Mouse (Mus musculus) lung, postnatal 36 days (tissue): ENCODE data around the gene Ercc5.

Experiments
- DNase-seq: peaks from one replicate; pipeline ENCODE4 v3.0.0; 2022; ENCODE audit warnings: mixed read lengths

Ercc5 gene

DNA sequence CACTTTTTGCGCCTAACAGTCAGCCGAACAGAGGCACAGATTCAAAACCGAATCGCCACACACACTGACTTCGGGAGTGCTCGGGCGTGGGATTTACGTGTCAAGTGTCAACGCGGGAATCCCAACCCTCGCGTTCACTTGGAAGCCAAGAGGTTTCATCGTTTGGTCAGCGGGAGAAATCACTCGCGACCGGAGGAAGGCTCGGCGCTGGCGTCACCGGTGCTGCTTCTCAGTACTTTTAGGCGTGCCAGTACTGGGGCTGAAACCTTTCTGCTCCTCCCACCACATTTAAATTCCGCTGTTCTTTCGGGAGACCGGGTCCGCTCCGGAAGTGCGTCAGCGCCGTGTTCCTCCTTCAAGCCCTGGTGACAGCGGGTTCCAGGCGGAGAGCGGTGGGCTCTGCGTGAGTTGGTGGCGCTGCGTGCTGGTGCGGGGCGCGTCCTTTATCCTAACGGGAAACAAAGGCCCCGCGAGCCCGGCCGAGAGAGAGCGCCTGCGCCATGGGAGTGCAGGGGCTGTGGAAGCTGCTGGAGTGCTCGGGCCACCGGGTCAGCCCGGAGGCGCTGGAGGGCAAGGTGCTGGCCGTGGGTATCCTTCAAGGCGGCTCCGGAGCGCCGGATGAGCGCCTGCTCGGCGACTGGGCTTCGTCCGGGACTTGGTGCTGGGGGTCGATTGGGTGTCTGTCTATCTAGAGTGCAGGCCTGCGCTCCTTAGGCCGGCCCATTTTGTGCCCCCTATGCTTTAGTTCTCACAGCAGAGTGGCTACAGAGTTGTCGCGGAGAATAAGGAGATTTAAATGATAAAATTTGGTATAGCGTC lies at the start of gene Ercc5:
Ercc5 (plus strand) TSS at position 182 of the 819 bp plus-strand sequence.
- peak; percentile 95 for DNase-seq

DNA sequence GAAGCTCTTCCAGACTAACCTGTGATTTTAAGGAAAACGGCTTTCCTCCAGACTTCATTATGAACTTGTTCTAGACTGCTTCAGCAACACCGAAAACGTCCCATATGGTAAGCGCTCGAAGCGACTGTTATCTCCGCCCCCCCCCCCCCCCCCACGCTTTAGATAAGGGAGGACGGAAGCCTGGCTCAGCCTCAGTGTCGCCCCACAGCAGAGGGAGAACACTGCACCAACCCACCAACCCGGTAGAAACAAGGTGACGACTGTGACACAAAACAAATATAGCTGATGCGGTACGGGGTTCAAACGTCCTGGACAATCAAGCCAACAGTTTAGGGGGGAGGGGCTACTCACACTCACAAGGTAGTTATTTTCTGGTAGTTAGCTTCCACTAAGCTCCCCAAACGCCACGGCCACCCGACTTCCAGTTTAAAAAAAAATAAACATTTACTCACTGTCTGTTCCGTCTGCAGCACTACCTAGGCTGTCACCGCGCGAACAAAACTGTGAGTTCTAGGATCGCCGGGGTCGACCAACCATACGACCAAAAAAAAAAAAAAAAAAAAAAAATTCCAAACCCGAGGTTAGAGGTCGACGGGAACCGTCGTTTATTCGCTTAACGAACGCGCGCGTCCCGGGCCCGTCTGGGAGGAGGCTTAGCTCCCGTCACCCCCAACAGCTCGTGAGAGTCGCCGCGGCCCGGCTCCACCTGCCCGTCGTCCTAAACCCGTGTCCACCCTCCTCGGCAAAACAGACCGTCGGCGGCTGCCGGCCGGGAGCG lies 45.9 kb upstream of the Ercc5 start:
- peak; percentile 25 for DNase-seq

- peak; percentile 96 for DNase-seq
Observed at GRCm38 (mm10) chr1:44102259-44102717, 45.3 kb upstream of the Ercc5 start, which contains the start of gene Tex30. TSS of gene Tex30 (minus strand) at chr1:44102441.

DNA sequence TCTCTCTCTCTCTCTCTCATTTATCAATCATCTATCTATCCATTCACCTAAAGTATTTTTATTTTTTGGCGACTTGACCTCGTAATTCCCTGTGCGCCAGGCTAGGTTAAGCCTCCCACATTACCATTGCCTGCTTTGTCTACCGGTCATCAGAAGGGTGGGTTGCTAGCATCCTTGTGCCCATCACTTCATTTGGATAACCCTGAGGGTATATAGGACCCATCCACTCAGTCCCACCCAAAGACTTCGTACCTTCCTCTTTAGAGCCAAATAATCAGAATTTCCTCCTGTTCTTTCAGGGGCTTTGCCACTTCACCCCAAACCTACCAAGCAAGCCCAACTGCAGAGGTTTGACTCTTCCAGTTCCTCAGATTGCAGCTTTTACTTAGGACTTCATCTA lies 44.6 kb upstream of the Ercc5 start:
- DNase-seq, result no peak

DNA sequence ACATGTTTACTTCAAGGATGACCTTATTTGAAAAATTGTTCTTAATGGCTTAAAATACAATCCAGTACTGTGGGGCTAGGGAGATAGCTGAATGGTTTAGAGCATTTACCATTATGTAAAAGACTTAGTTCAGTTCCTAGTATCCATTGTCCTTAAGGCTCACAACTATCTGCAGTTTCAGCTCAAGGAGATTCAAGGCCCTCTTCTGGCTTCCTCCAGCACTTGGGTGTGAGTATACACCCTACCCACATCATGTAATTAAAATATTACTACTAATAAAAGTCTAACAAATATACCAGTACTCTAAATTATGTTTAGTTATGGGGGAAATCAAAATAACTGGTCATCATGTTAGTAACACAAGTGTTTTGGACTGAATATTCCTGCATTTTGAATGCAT lies 30.0 kb upstream of the Ercc5 start:
- no peak for DNase-seq

GRCm38 (mm10) chr1:44118239-44119054 lies 29.1 kb upstream of the Ercc5 start, which contains the start of the genes Kdelc1 and Bivm:
TSS of gene Kdelc1 (minus strand) at chr1:44118808.
TSS of gene Bivm (plus strand) at chr1:44118957.
- DNase-seq, result peak; percentile 97

DNA sequence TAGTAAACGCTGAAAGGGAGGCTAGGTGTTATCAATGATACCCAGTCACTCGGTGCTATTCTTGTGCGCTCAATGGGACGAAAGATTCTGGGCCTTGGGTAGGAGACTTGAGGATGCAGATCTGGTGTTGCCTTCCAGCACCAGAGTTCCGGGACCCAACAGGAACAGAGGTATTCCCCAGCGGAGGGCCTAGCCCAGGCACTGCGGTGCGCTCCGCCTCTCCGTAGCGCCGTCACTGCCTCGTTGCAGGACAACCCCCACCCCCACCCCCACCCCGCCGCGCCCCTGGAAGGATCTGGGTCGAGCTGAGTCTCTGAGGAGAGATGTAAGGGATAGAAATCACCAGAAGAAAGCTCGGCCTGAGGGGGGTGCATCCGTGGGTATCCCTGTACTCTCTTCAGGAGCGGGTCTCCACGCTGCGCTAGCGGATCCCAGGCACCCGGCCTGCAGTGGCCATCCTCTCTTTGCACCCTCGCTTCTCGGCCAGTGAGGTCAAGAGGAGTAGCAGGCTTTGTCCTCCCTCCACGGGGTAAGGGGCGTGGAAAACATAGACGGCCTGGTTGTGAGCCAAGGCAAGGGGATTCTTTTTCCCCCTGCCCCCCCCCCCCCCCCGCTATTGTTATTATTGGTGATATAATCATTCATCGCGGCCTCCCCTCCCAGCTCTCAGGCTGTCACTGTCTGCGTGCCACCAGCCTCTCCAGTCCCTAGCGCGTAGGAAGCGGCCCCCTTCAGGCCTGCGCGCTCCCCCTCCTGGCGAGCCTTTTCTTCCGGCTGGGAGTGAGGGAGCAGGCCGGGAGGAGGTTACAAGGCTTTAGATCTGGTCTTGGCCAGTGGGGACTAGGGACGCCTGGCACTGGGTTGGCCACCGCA lies 28.1 kb upstream of the Ercc5 start:
- DNase-seq, result peak; percentile 84

- DNase-seq, result no peak
Observed at GRCm38 (mm10) chr1:44120074-44120406, 27.5 kb upstream of the Ercc5 start.

- no peak for DNase-seq
Observed at GRCm38 (mm10) chr1:44122256-44122655, 25.3 kb upstream of the Ercc5 start.

DNA sequence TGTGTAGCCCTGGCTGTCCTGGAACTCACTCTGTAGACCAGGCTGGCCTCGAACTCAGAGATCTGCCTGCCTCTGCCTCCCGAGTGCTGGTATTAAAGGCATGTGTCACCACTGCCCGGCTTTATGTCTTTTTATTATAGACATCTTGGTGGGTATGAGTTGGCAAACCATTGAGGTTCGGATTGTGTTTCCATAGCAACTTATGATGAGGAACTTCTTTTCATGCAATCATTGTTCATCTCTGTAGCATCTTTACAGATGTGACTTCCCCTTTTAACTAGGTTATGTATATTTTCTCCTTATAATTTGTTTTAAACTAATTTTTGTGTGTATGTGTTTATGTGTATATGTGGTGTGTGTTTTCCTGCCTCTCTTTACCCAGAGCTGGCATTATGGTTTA lies 22.0 kb upstream of the Ercc5 start:
- no peak for DNase-seq

DNA sequence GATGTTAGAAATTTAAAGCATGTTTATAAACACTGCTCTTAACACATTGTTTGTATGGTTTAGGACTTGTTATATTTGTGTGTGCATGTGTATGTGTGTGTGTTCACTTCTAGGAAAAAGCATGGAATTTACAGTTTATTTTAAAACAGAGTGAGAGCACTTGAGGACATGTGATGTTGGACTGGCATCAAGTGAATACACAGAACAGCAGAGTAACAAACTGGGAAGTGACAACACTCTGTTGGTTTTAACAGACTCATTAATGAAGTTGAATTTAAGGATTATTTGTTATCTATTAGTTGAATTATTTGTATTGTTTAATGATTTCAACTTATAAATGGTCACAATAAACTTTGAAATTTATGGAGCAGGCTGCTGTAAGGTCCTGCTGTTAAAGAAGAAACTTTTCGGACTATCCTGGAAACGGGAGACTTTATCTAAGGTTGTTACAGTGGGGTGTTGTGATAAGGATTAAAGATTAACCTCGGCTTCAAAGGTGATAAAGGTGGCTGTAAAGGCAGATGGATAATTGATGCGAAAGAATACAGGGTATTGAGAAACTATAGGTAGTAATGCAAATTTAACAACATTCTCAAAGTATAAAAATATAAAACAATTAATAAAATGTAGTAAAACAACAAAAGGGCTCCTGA lies 17.5 kb upstream of the Ercc5 start:
- no peak for DNase-seq

- no peak for DNase-seq
Observed at GRCm38 (mm10) chr1:44140232-44140631, 7.3 kb upstream of the Ercc5 start.

DNA sequence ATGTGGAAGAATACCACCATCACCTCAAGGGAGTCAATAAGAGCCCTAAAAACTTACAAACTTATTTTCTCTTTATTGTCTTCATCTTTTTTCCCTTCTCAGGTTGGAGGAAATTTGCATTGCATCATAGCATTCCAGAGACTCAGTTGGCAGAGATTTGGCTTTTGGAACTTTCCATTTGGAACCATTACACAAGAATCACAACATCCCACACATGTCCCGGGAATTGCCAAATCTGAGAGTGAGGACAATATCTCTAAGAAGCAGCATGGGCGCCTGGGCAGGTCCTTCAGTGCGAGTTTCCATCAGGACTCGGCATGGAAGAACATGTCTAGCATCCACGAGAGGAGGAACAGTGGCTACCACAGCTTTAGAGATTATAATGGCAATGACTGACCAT lies 4.8 kb upstream of the Ercc5 start:
- peak; percentile 52 for DNase-seq

DNA sequence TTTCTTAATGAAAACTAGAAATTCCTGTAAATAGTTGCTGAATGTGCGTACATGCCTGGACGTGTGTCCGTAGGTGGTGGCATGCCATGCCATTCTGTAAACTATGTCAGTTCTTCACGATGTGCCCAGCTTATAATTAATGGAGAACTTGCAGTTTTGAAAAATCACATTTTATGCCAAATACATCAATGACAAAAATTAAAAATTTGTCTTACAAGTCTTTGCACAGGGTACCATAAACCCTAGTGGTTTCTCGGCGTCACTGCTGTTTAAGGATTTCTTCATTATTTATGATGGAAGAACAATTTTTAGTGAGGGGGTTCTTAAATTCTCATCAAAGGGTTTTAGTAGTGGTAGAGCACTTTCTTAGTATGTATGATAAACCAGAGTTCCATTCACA lies 1.2 kb downstream of the Ercc5 start:
- no peak for DNase-seq

DNA sequence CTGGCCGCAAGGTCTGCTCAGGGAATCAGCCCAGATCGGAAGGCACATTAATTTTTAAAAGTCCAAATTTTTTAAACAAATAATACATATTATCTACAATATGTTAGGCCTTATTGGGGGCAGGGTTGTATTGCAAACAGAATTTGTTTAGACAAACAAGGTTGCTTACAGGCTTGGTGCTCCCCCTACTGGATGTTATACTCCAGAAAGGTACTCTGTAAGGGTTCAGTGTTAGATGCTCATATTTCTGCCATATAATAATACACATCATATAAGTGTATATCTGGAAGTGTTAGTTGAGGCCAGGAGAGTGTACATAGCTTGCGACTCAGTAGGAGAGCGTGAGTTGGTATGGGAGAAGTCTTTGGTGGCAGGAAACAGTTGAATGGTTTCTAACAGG lies 7.7 kb downstream of the Ercc5 start:
- DNase-seq, result peak; percentile 47

DNA sequence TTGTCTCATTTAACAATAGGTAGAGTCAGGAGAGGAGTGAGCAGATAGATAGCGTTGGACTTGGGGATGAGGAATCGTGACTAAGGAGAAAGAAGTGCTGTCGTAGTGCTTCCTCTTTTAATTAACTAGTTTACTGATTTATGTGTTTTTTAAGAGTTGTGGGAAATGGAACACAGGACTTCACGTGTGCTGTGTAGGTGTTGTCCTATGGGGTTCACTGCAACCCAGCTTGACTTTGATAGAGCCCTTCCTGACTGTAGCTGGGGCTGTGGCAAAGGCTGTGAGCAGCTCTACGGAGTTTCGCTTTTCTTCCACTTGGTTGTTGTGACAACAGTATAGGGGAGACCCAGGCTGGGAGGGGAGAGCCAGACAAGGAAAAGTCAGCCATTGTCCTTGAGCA lies 10.8 kb downstream of the Ercc5 start:
- no peak for DNase-seq

DNA sequence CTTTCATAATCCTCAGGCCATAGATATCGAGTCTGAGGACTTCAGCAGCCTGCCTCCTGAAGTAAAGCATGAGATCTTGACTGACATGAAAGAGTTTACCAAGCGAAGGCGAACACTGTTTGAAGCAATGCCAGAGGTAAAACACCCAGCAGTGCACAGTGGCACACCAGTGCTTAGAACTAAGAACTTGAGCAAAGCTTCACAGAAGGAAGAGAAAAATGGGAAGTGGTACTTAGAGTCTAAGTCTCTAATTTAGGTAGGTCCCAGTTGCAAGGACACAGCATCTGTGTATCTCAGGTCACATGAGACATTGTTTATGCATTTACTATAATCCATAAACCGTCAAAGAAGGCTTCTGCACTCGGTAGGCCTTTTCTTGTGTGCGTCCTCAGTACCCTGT lies 14.3 kb downstream of the Ercc5 start:
- no peak for DNase-seq

- DNase-seq, result no peak
Observed at GRCm38 (mm10) chr1:44162389-44162788, 14.8 kb downstream of the Ercc5 start.

DNA sequence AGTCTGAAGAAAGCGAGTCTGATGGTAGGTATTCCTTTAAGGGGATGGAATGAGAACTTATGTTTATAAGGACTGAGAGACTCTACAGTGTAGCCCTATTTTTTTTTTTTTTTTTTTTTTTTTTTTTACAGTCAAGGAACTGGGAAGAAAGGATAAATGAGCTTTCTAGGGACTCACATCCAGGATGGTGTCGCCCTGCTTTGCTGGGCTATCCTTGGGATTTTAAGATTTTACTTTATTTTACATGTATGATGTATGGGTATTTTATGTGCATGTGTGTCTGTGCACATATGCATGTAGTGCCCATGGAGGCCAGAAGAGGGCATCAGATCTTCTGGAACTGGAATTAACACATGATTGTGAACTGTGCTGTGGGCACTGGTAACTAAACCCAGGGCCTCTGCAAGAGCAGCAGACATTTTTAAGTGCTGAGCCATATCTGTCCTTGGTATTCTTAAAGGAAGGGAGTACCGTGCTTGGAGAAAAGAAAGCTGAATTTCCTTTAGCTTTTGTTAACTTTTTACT lies 20.4 kb downstream of the Ercc5 start:
- DNase-seq, result no peak

GRCm38 (mm10) chr1:44172656-44173055 lies 25.1 kb downstream of the Ercc5 start:
- no peak for DNase-seq

- no peak for DNase-seq
Observed at GRCm38 (mm10) chr1:44173903-44174302, 26.4 kb downstream of the Ercc5 start.
